Mouse (Mus musculus): ENCODE data around the gene Lhx4.

Lhx4 gene

DNA sequence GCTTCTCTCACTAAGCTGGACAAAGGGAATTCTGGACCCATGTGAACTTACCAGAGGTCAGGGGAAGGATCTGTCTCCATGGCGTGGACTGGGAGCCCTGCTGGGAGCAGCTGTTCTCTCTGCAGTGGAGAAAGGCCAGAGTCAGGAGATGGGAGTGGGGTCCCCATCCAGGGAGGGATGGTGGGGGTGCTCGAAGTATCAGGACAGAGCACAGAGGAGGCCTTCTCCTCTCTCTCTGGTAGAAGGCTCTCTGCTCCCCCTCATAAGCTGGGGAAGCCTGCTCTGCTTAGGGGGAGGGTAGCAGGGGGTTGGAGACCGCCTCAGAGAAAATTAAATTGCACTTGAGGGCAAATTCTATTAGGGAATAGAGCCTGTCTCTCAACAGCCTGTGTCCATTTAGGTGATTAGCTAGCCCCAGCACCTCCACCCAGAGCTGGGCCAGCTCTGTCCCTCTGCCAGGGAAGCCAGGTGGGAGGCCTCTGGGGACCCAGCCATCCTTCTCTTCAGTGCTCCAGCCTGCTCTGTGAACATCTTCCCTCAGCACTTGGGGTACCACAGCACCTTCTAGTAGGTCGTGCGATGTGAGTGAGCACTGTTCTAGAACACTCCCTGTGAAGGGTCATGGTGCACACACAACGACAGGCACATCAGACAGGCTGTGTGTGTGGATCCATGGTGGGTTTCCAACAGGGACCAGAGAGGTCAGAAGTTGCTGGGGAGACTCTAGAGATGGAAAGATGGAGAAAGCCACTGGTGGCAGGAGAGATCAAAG, at the start of gene Lhx4:
TSS of gene Lhx4 (minus strand) at position 201 of the 772 bp plus-strand sequence.
- DNase-seq (ENCODE audit: low read depth, low spot score), result no peak
- no peaks in the 10 kb centered on the region for H3K36me3 ChIP-seq (ENCODE audit: control insufficient read depth, insufficient read depth, low read length, poor library complexity, severe bottlenecking)
- H3K27me3 ChIP-seq (ENCODE audit: control insufficient read depth, insufficient read depth, low read length, poor library complexity, severe bottlenecking), result no peaks in the 10 kb centered on the region

- H3K27me3 ChIP-seq (ENCODE audit: control insufficient read depth, insufficient read depth, low read length, poor library complexity, severe bottlenecking), result no peaks in the 10 kb centered on the region
- DNase-seq (ENCODE audit: low read depth, low spot score), result no peak
- no peaks in the 10 kb centered on the region for H3K36me3 ChIP-seq (ENCODE audit: control insufficient read depth, insufficient read depth, low read length, poor library complexity, severe bottlenecking)
Observed at GRCm38 (mm10) chr1:155798000-155798399, 46.5 kb upstream of the Lhx4 start.

- H3K36me3 ChIP-seq (ENCODE audit: control insufficient read depth, insufficient read depth, low read length, poor library complexity, severe bottlenecking), result no peaks in the 10 kb centered on the region
- no peak for DNase-seq (ENCODE audit: low read depth, low spot score)
- no peaks in the 10 kb centered on the region for H3K27me3 ChIP-seq (ENCODE audit: control insufficient read depth, insufficient read depth, low read length, poor library complexity, severe bottlenecking)
Observed at GRCm38 (mm10) chr1:155797425-155797824, 45.9 kb upstream of the Lhx4 start.

DNA sequence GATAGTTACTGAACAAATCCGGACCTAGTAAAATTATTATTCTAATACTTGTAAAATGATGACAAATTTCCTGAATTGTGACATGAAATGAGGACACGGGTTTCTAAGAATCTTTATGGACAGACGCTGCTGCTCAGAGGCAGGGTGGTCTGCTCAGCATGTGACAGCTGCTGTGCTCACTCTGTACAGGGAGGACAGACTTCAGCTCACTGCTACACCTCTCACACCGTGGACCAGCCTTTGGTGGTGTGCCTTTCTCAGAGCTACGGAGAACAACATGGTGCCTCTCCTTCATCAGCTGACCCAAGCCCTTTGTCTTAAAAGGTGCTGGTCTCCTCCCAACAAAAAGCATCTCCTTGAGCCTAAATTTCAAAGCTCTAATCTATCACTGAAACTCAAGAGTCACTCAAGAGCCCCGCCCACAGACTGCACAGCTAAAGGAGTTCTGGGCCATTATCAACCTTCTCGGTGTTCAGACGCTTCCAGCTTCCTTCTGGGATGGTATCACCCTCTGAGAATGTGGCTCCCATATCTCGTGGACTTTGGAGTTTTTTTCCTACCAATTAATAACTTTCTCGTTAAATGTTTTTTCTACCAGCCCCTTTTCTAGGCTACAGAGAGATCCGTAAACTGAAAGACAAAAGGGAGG, 45.4 kb upstream of the Lhx4 start:
- Histone ChIP-seq H3K36me3 (ENCODE audit: control insufficient read depth, insufficient read depth, low read length, poor library complexity, severe bottlenecking) (no peaks in the 10 kb centered on the region), H3K27me3 (ENCODE audit: control insufficient read depth, insufficient read depth, low read length, poor library complexity, severe bottlenecking) (no peaks in the 10 kb centered on the region)
- DNase-seq (ENCODE audit: low read depth, low spot score), result no peak

- DNase-seq (ENCODE audit: low read depth, low spot score), result no peak
- Histone ChIP-seq H3K27me3 (ENCODE audit: control insufficient read depth, insufficient read depth, low read length, poor library complexity, severe bottlenecking) (no peaks in the 10 kb centered on the region), H3K36me3 (ENCODE audit: control insufficient read depth, insufficient read depth, low read length, poor library complexity, severe bottlenecking) (no peaks in the 10 kb centered on the region)
Observed at GRCm38 (mm10) chr1:155795791-155796233, 44.3 kb upstream of the Lhx4 start.

- no peak for DNase-seq (ENCODE audit: low read depth, low spot score)
- H3K36me3 ChIP-seq (ENCODE audit: control insufficient read depth, insufficient read depth, low read length, poor library complexity, severe bottlenecking), result no peaks in the 10 kb centered on the region
- no peaks in the 10 kb centered on the region for H3K27me3 ChIP-seq (ENCODE audit: control insufficient read depth, insufficient read depth, low read length, poor library complexity, severe bottlenecking)
Observed at GRCm38 (mm10) chr1:155794855-155795254, 43.4 kb upstream of the Lhx4 start.

DNA sequence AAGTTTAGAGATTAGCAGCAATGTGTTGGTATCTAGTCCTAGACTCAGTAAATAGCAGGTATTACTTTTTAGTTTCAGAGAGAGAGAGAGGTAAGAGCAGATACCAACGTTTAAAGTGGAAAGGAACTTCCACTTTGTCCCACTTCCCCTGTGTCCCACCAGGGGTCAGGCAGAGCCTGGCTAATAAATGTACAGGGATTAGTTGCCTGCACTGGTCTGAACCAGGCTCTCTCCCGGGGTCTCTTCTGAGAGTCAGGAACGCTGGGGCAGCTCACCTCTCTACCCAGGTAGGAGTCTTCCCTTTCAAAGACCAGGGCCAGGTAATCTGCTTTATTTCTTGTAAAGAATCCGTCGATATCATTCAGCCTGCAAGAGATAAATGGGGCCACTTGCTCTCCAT, 40.4 kb upstream of the Lhx4 start:
- Histone ChIP-seq H3K36me3 (ENCODE audit: control insufficient read depth, insufficient read depth, low read length, poor library complexity, severe bottlenecking) (no peaks in the 10 kb centered on the region; the same call in 1 of the 2 replicates), H3K27me3 (ENCODE audit: control insufficient read depth, insufficient read depth, low read length, poor library complexity, severe bottlenecking) (no peaks in the 10 kb centered on the region)
- DNase-seq (ENCODE audit: low read depth, low spot score), result no peak

- H3K27me3 ChIP-seq (ENCODE audit: control insufficient read depth, insufficient read depth, low read length, poor library complexity, severe bottlenecking), result no peaks in the 10 kb centered on the region
- DNase-seq (ENCODE audit: low read depth, low spot score), result no peak
Observed at GRCm38 (mm10) chr1:155790111-155790974, 38.9 kb upstream of the Lhx4 start.

DNA sequence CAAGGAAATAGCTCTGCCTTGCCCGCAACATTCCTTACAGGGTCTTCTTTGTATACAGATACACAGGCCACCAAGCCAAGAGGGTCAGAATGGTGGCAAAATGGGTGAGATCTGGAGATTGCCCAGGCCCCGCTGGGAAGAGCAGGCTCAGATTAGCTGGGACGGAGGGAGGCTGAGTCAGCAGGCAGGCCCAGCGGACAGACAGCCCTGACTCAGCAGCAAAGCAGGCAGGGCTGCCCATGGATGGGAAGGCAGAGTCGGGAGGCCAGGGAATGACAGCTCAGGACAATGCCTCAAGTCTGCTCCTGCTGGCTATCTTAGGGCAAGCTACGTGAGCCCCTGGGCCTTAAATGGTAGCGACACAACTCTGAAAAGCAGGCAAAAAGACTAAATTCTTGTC, 34.4 kb upstream of the Lhx4 start:
- Histone ChIP-seq H3K27me3 (ENCODE audit: control insufficient read depth, insufficient read depth, low read length, poor library complexity, severe bottlenecking) (no peaks in the 10 kb centered on the region), H3K36me3 (ENCODE audit: control insufficient read depth, insufficient read depth, low read length, poor library complexity, severe bottlenecking) (no peaks in the 10 kb centered on the region; the same call in 1 of the 2 replicates)
- DNase-seq (ENCODE audit: low read depth, low spot score), result no peak

More at GRCm38 (mm10) chr1:155790111-155790974, 38.9 kb upstream of the Lhx4 start:
- no peaks in the 10 kb centered on the region; the same call in 1 of the 2 replicates for H3K36me3 ChIP-seq (ENCODE audit: control insufficient read depth, insufficient read depth, low read length, poor library complexity, severe bottlenecking)

- peak; percentile 69 for DNase-seq (ENCODE audit: low read depth, low spot score)
- Histone ChIP-seq H3K27me3 (ENCODE audit: control insufficient read depth, insufficient read depth, low read length, poor library complexity, severe bottlenecking) (no peaks in the 10 kb centered on the region), H3K36me3 (ENCODE audit: control insufficient read depth, insufficient read depth, low read length, poor library complexity, severe bottlenecking) (no peaks in the 10 kb centered on the region; the same call in 1 of the 2 replicates)
Observed at GRCm38 (mm10) chr1:155784343-155785205, 33.1 kb upstream of the Lhx4 start.

- Histone ChIP-seq H3K36me3 (ENCODE audit: control insufficient read depth, insufficient read depth, low read length, poor library complexity, severe bottlenecking) (no peaks in the 10 kb centered on the region; the same call in 1 of the 2 replicates), H3K27me3 (ENCODE audit: control insufficient read depth, insufficient read depth, low read length, poor library complexity, severe bottlenecking) (no peaks in the 10 kb centered on the region)
- peak; percentile 64 for DNase-seq (ENCODE audit: low read depth, low spot score)
Observed at GRCm38 (mm10) chr1:155782382-155782781, 30.9 kb upstream of the Lhx4 start.

DNA sequence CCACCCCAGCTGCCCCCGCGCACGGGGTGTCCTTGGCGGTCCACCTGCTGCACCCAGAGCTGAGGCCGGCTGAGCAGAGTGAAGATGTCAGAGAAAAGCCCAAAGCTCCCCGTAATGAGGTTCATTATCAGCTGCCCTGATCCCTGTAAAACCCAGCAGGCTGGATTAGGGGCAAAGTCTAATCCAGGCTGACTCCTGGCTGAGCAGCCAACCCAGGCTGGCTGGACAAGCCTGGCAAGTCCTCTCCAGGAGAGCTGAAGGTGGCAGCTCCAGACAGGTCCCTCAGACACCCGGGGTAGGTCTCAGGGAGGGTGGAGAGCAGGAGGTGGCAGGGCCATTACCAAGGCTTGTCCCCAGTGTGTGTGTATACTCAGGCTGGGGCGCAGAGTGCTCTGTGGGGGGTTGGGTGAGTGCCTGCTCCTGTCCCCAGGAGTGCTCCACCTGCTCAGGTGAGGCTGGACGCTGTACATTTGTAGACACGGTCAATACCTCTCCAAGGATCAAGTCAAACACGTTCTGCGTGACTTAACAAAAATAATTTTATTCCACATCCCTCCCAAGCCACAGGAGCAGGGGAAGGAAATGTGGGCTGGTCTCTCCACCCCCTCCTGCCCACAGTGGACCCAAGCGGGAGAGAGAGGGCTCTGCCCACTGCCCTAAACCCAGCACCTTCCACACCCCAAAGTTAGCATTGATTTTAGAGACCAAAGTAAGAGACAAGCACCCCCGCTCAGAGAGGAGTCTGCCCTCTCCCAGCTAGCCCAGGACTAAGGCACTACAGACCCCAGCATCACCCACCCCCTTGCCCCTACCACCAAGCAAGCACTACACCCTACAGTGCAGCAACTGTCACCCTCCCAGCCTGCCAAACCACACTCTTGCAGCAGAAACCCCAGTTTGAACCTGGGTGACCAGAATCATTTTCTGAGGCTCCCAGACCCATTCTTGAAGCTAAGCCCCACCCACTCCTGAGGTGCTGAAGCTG, 26.4 kb upstream of the Lhx4 start:
- Histone ChIP-seq H3K36me3 (ENCODE audit: control insufficient read depth, insufficient read depth, low read length, poor library complexity, severe bottlenecking) (no peaks in the 10 kb centered on the region), H3K27me3 (ENCODE audit: control insufficient read depth, insufficient read depth, low read length, poor library complexity, severe bottlenecking) (no peaks in the 10 kb centered on the region)
- DNase-seq (ENCODE audit: low read depth, low spot score), result no peak

- DNase-seq (ENCODE audit: low read depth, low spot score), result no peak
- Histone ChIP-seq H3K27me3 (ENCODE audit: control insufficient read depth, insufficient read depth, low read length, poor library complexity, severe bottlenecking) (no peaks in the 10 kb centered on the region), H3K36me3 (ENCODE audit: control insufficient read depth, insufficient read depth, low read length, poor library complexity, severe bottlenecking) (no peaks in the 10 kb centered on the region)
Observed at GRCm38 (mm10) chr1:155759167-155759566, 7.7 kb upstream of the Lhx4 start.
